Mouse (Mus musculus): Measurements from ENCODE around the gene Npas1.

Npas1 gene

GRCm38 (mm10) chr7:16477628-16478027 is at the start of gene Npas1:
Gene Npas1 (minus strand): TSS chr7:16477728.
- no peak for DNase-seq (ENCODE audit: low spot score in 2 of 2)

- no peak for DNase-seq (ENCODE audit: low spot score in 2 of 2)
These were observed 48.5 kb upstream of the Npas1 start for GRCm38 (mm10) chr7:16525995-16526394.

DNA sequence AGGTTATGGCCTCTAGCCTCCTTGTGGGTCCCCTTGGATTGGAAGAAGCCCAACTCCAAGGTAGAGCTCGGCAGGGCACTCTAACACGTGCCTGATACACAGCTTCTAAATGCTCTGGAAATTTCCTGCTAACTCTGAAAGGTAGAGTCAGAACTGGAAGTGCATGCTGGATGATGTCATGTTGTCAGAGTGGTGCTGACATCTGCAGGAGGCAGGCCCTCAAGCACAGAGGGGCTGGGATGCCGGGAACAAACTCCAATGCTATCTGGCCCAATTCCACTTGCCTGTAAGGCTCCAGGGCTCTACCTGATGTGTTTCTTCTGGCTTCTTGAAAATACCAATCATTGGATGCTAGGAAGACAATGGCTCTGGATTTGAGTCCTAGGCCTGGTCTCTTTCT is 47.9 kb upstream of the Npas1 start:
- DNase-seq (ENCODE audit: low spot score in 2 of 2) = no peak

DNA sequence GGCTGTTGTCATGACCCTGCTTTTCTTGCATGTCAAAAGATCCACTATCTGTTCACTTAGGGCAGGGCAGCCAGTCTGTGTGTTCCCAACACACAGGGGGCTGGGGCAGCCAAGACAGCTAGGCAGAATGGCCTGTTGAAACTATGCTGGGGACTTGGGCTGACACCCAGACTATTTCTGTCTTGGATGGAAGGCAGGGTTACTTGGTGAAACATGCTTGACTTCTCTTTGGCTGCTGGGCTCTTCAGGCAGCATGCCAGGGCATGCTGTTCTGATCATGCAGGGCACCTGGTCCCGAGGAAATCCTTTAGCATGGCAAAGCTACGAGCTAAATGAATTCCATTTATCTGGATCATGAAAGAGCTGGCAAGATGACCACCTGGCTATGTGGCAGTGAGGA is 46.8 kb upstream of the Npas1 start:
- no peak for DNase-seq (ENCODE audit: low spot score in 2 of 2)

DNA sequence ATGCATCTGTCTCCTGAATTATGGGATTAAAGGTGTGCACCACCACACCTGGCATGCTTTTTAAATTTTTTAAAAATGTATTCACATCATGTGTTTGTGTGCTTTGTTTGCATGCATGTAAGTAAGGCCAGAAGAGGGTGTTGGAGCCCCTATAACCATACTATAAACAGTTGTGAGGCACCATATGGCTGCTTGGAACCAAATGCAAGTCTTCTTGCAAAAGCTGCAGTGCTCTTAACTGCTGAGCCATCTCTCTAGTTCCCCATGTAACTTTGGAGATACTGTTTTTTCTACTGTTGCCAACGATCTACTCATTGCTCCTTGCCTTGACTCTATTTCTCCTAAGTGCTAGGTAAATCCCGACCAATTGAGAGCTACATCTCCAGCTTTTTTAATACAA is 41.8 kb upstream of the Npas1 start:
- no peak for DNase-seq (ENCODE audit: low spot score in 2 of 2)

GRCm38 (mm10) chr7:16517198-16517597 is 39.7 kb upstream of the Npas1 start:
- no peak for DNase-seq (ENCODE audit: low spot score in 2 of 2)

DNA sequence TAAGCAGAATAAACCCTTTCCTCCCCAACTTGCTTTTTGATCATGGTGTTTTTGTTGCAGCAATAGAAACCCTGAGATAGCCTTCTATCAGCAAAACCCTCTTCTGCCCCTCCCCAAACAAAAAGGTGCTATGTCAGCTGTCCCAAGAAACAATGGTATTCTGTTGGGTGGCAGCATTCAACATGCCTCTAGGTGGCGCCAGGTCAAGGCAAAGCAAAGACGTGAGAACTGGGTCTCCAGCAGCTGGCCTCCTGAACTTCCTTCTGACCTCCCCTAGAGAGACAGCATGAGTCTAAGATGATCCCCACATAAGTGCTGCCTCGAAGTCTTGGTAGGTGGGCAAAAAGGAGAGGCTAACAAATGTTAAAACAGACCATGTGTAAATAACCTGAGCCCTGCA is 29.8 kb upstream of the Npas1 start:
- no peak for DNase-seq (ENCODE audit: low spot score in 2 of 2)

- no peak for DNase-seq (ENCODE audit: low spot score in 2 of 2)
These were observed 27.7 kb upstream of the Npas1 start for GRCm38 (mm10) chr7:16505226-16505593.

DNA sequence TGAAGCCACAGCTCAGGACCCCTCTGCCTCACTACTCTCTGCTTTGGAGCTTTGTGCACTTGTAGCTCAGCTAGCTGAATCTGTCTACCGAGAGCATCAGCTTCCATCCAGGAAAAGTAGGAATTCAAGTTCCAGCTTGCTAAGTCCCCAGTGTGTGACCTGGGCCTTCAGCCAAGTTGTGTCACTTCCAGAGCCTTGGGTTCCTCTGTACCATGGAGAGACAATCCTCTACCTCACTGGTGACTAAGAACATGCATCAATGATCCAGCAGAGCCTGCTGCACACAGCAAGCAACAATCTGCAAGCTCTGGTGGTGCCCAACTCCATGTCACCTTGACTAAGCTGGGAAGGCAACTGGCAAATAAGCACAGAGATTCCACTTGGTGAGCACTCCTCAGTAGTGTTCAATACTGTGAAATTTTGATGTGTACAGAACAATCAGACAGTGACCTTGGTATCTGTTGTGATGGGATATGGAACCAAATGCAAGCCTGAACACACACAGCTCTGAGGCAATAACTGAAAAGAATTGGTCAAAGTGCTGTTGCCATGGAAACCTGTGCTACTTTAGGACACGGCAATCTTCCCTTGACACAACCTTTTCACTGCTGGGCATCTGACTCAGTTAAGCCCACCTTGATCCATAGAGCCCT is 27.2 kb upstream of the Npas1 start:
- no peak for DNase-seq (ENCODE audit: low spot score in 2 of 2)

DNA sequence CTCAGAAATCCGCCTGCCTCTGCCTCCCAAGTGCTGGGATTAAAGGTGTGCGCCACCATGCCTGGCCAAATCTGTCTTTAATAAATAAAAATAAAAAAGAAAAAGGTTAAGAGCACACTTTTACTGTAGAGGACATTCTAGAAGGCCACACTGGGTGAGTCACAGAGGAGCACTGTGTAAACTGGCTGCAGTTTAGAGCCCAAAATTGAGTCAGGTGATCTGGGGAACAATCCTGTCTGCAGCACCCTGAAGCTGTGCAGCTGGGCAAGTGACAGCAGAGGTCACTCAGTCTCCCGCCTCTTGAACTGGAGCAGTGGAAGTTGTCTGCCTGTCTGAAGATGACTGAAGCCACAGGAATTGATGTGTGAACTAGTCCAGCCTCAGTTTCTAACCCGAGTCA is 24.0 kb upstream of the Npas1 start:
- DNase-seq (ENCODE audit: low spot score in 2 of 2) = no peak

DNA sequence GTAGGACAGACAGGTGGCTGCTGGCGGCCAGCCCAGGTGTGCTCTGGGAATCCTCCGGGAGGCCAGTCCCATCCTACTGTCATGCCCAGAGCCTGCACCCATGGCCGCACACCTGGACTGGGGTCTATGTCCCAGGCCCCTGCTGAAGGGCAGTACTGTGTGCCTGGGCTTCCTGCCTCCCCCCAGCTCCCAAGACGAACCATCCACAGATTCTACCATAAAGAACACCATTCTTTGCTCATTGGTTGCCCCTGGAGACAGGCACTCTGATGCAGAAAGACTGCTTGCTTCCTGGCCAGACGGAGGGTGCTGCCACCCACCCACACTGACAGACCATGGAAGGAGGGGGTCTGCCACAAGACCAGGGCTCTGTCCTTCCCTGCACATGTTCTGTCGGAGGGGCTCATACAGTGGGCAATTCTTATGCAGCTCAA is 22.2 kb upstream of the Npas1 start:
- no peak for DNase-seq (ENCODE audit: low spot score in 2 of 2)

DNA sequence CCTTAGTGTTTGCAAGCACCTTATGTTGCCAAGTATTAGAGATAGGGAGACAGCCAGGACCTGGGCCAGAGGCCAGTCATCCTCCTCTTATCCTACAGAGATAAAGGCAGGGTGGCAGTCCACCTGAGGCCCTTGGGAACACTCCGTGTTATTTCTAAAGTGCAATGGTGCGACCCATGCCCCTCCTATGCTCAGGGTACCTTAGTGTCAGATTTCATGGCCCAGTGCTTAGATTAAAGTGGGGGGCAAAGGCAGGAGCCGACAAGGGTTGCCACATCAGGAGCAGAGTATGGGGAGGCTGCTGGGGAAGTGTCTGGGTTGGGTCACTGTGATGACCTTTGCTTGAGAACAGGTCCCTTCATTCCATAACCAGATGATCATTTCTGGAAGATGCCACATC is 18.7 kb upstream of the Npas1 start:
- DNase-seq (ENCODE audit: low spot score in 2 of 2) = no peak

DNA sequence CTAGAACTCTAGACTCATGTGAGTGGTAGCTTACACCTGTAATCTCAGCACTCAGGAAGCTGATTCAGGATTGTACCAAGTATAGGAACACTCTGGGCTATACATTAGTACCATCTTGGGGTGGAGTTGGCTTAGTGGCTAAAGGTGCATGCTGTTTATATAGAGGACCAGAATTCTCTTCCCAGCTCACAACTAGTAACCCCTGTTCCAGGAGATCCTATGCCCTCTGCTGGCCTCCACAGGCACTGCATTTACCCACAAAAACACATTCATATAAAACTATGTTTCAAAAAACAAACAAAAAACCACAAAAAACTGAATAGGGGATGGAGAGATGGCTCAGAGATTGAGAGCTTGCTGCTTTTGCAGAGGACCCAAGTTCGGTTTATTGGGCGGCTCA is 15.8 kb upstream of the Npas1 start:
- DNase-seq (ENCODE audit: low spot score in 2 of 2) = no peak

- peak; percentile 44 to 54 for DNase-seq (ENCODE audit: low spot score in 2 of 2)
These were observed 14.7 kb upstream of the Npas1 start for GRCm38 (mm10) chr7:16492211-16492610.

- DNase-seq (ENCODE audit: low spot score in 2 of 2) = peak in 1 of 2 experiments; percentile 35
These were observed 14.2 kb upstream of the Npas1 start for GRCm38 (mm10) chr7:16491759-16492158.

- DNase-seq (ENCODE audit: low spot score in 2 of 2) = no peak
These were observed 12.4 kb upstream of the Npas1 start for GRCm38 (mm10) chr7:16489948-16490347.

DNA sequence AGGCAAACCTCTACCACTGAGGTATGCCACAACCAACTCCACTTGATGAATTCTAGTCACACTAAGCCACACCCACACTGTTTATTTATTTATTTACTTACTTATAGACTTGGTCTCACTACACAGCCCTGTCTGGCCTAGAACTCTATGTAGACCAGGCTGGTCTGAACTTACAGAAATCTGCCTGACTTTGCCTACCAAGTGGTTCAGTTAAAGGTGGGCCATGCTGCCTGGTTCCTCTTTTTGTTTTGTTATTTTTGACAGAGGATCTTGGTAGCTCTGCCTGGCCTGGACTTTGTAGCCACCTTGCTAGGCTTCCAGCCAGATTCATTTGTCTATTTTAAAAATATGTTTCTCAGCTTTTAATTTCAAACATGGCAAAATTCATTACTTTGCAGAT is 11.3 kb upstream of the Npas1 start:
- no peak for DNase-seq (ENCODE audit: low spot score in 2 of 2)

DNA sequence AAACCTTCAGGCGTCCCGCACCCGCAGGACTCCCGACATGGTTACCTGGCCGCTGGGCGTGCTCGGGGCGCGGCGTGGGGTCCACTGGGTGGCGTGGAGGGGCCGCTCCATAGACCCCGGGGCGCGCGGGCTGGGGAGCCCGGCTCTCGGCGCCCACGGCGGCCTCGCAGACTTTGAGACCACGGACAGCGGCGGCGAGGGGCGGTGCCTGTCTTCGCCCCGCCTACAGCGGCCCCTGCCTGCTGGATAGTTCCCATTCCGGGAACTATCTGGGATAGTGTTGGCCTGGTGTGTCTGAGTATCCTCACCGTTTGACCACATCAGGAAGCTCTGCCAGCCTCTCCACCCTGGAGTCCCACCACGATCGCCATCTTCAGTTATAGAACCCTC is 933 bp downstream of the Npas1 start:
- no peak for DNase-seq (ENCODE audit: low spot score in 2 of 2)

GRCm38 (mm10) chr7:16475764-16476599 is 1.5 kb downstream of the Npas1 start:
- no peak for DNase-seq (ENCODE audit: low spot score in 2 of 2)

- no peak for DNase-seq (ENCODE audit: low spot score in 2 of 2)
These were observed 2.2 kb downstream of the Npas1 start for GRCm38 (mm10) chr7:16475321-16475720.

GRCm38 (mm10) chr7:16474445-16474844 is 3.1 kb downstream of the Npas1 start:
- DNase-seq (ENCODE audit: low spot score in 2 of 2) = no peak

GRCm38 (mm10) chr7:16473847-16474246 is 3.7 kb downstream of the Npas1 start:
- DNase-seq (ENCODE audit: low spot score in 2 of 2) = no peak

DNA sequence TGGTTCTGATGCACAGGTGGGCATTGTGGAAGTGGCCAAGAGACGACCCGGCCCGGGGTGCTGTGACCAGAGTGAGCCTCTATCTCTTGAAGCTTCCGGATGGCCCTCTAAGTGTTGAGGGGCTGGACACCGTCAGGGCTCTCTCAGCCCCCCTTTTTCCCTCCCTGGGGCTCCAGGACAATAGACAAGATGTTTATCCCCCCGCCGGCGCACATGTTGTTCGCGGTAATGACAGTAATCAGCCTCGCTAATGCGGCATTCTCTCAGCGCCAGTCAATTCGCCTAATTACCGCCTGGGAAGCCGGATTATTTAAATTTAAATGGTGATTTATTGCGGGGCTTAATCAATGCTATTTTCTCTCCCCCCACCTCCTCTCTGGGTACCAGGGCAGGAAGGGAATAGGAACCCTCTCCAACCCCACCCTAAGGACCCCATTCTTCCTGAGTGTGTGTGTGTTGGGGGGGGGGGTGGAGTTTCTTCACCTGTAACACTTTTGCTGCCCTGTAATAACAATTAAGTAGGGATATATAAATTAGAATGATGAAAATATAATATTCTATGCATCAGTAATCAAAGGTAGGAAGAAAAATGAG is 5.3 kb downstream of the Npas1 start:
- no peak for DNase-seq (ENCODE audit: low spot score in 2 of 2)
